Mouse (Mus musculus) CH12.LX (cell line): ENCODE data around the gene Gm11127.
"Not testable (repeated sequence)": the region's sequence is repeated elsewhere in the genome, so short reads cannot be mapped to it uniquely, and the experiment has no call there.

Experiments used
- CTCF ChIP-seq, 2 experiments: IDR thresholded peaks in 1 of 2; conservative IDR thresholded peaks in 1 of 2; 2 replicates each; pipeline ENCODE4 v1.5.1; 2011 to 2012; ENCODE audit warnings: low read depth in 2 of 2, low read length in 2 of 2, improper control_type of control experiment in 1 of 2, inconsistent platforms in 1 of 2, mild to moderate bottlenecking in 1 of 2, moderate library complexity in 1 of 2
- E2F4 ChIP-seq: IDR thresholded peaks from 2 replicates; pipeline ENCODE4 v1.6.1; 2011; ENCODE audit warnings: low read depth, low read length, improper control_type of control experiment; ENCODE audit not compliant: insufficient replicate concordance
- ELF1 ChIP-seq: IDR thresholded peaks from 2 replicates; pipeline ENCODE4 v1.6.1; 2014; ENCODE audit warnings: low read depth, mild to moderate bottlenecking, inconsistent platforms, low read length, improper control_type of control experiment
- ETS1 ChIP-seq: conservative IDR thresholded peaks from 2 replicates; pipeline ENCODE4 v1.6.1; 2012; ENCODE audit warnings: low read depth, mild to moderate bottlenecking, inconsistent platforms, low read length, improper control_type of control experiment, moderate library complexity
- POLR2A ChIP-seq: IDR thresholded peaks from 2 replicates; pipeline ENCODE4 v1.6.1; 2011; ENCODE audit warnings: low read depth, mild to moderate bottlenecking, improper control_type of control experiment, low read length
- POLR2AphosphoS2 ChIP-seq: IDR thresholded peaks from 2 replicates; pipeline ENCODE4 v1.6.1; 2011; ENCODE audit warnings: low read depth, low read length, improper control_type of control experiment
- TCF12 ChIP-seq: IDR thresholded peaks from 2 replicates; pipeline ENCODE4 v1.6.1; 2014; ENCODE audit warnings: low read depth, mild to moderate bottlenecking, inconsistent platforms, low read length, improper control_type of control experiment

- not testable (repeated sequence) for TF ChIP-seq TCF12; POLR2AphosphoS2; E2F4; CTCF (conservative IDR thresholded peaks at IDR 0.05 in 1 of 2, IDR thresholded peaks at IDR 0.05 in 1 of 2; ENCODE audit: low read depth in 2 of 2, low read length in 2 of 2); ETS1; POLR2A; ELF1
These were observed 22.0 kb downstream of the Gm11127 start for GRCm38 (mm10) chr17:36036126-36036525.
